11 mouse cellular contexts compared by ENCODE assay signal in genomic region chr15:88829791-88830440, GRCm38 (mm10). TPM values are rescaled to one million over a fixed set of nuclear protein-coding genes. Genes with fewer than 3 reads are reported as not detected.
DNase-seq lines count a peak whose midpoint lies in the region; TF ChIP-seq lines count a peak whose summit lies in the region.
"Had no signal": no experiment of that assay in that cellular context is flagged by ENCODE, and none has a peak within 500 bp of the region (broad histone marks: within the 10 kb centered on the region; RNA-seq: fewer than 3 reads in every experiment).

No protein-coding gene starts in this region.

- peak; percentile 29 for DNase-seq in gastrocnemius, postnatal 25 days
- DNase-seq in gastrocnemius, adult 18-20 months (ENCODE audit: low spot score), result no peak
- peak in 1 of 2 experiments; percentile 46 for DNase-seq in left cerebral cortex, adult 2 months (ENCODE audit: extremely low spot score in 1 of 2, low spot score in 2 of 2)
- DNase-seq in left cerebral cortex, postnatal 4 days, result no peak
- peak; percentile 73 for DNase-seq in brain, adult 2 months (ENCODE audit: low read depth, low spot score)
- peak; percentile 72 to 90 for DNase-seq in kidney, postnatal 25 days
- DNase-seq in embryo, embryonic 9.5 days (ENCODE audit: extremely low spot score), result no peak
- DNase-seq: thymus, postnatal 4 days had no signal

- no peak overlapping the region for H3K27ac ChIP-seq in left cerebral cortex, adult 2 months
- H3K27ac ChIP-seq: embryonic facial prominence, embryonic 13.5 days; forebrain, embryonic 13.5 days; liver, embryonic 15.5 days had no signal

- TF ChIP-seq CTCF in left cerebral cortex, adult 2 months (IDR thresholded peaks at IDR 0.05), result peak; percentile 16

- intact Hi-C loops in left cerebral cortex, adult 2 months (cut with DNase I), result loop anchor here (5.0 kb wide), 4 partner anchors 32 to 382 kb away; partner anchors contain the start of genes Pim3, Ppp6r2 and Trabd
- intact Hi-C loops in left cerebral cortex, postnatal 4 days (cut with DNase I), result loop anchor here (2.0 to 10.0 kb wide), 3 partner anchors 42 to 255 kb away; partner anchors contain the start of gene Selenoo

- no peak overlapping the region for H3K4me3 ChIP-seq in left cerebral cortex, adult 2 months
- H3K4me3 ChIP-seq: embryonic facial prominence, embryonic 13.5 days; forebrain, embryonic 13.5 days; liver, embryonic 15.5 days had no signal

RNA-seq across cellular contexts. Expression of gene Creld2, which starts 10.5 kb away (rescaled TPM):
- total RNA-seq in gastrocnemius, postnatal 25 days (2021), result 1 to 10 TPM; 9.8 to 9.9 TPM
- 10 to 100 TPM in 1 of 2 experiments, 1 to 10 TPM in 1; 6.9 to 10.3 TPM for total RNA-seq in gastrocnemius, adult 18-20 months (2021)
- total RNA-seq in left cerebral cortex, adult 2 months (2021), result 10 to 100 TPM; 22.1 to 26.3 TPM
- total RNA-seq in left cerebral cortex, postnatal 4 days (2021), result 10 to 100 TPM; 26.2 to 35.6 TPM

RNA-seq across cellular contexts. Expression of gene Alg12, which starts 10.8 kb away (rescaled TPM):
- total RNA-seq in gastrocnemius, postnatal 25 days (2021), result 1 to 10 TPM; 3.5 to 5.2 TPM
- 1 to 10 TPM; 4.2 to 4.8 TPM for total RNA-seq in gastrocnemius, adult 18-20 months (2021)
- total RNA-seq in left cerebral cortex, adult 2 months (2021), result 10 to 100 TPM; 13.3 to 14.4 TPM
- total RNA-seq in left cerebral cortex, postnatal 4 days (2021), result 10 to 100 TPM; 10.1 to 11.5 TPM

RNA-seq across cellular contexts. Expression of gene Pim3, which starts 32.1 kb away (rescaled TPM):
- 10 to 100 TPM; 20.6 to 22.2 TPM for total RNA-seq in gastrocnemius, postnatal 25 days (2021)
- total RNA-seq in gastrocnemius, adult 18-20 months (2021), result 10 to 100 TPM; 24.1 to 37.3 TPM
- total RNA-seq in left cerebral cortex, adult 2 months (2021), result 10 to 100 TPM; 46.8 to 50.0 TPM
- 10 to 100 TPM; 44.6 to 49.3 TPM for total RNA-seq in left cerebral cortex, postnatal 4 days (2021)

Comparison
In these comparisons a context has a peak if more than half of its experiments do, and no peak if none do; other contexts are left out.
1. DNase-seq: peak in gastrocnemius, postnatal 25 days (single experiment), brain, adult 2 months (single experiment) and kidney, postnatal 25 days (2 of 2); none in gastrocnemius, adult 18-20 months (single experiment), left cerebral cortex, postnatal 4 days (single experiment) and embryo, embryonic 9.5 days (single experiment).